Mouse (Mus musculus): ENCODE measurements at regions not wholly inside any gene's neighbourhood (a gene's known extent, or its start where the extent isn't known, plus 50 kb on each side); places are given as distances from the start of the nearest gene placed in this dataset.

GRCm38 (mm10) chr17:91913556-91913955 is 820.7 kb upstream of the Nrxn1 start:
- no peak for DNase-seq (ENCODE audit: low spot score in 2 of 2)

- DNase-seq (ENCODE audit: low spot score in 2 of 2): peak in 1 of 2 experiments; percentile 4
Observed at GRCm38 (mm10) chr17:91903092-91903491, 810.2 kb upstream of the Nrxn1 start.

- no peak for DNase-seq (ENCODE audit: low spot score in 2 of 2)
Observed at GRCm38 (mm10) chr17:91875231-91875630, 782.4 kb upstream of the Nrxn1 start.

GRCm38 (mm10) chr17:91862152-91862551 is 769.3 kb upstream of the Nrxn1 start:
- no peak for DNase-seq (ENCODE audit: low spot score in 2 of 2)

Small RNAs in the stretch of these regions (microRNA-seq; reads per million reads assigned to microRNA genes)
- 0 reads per million in 2 experiments for gene Gm44345

All from layer of hippocampus, adult 18-20 months (tissue).